8 mouse cellular contexts compared by ENCODE assay signal in the genomic region with DNA sequence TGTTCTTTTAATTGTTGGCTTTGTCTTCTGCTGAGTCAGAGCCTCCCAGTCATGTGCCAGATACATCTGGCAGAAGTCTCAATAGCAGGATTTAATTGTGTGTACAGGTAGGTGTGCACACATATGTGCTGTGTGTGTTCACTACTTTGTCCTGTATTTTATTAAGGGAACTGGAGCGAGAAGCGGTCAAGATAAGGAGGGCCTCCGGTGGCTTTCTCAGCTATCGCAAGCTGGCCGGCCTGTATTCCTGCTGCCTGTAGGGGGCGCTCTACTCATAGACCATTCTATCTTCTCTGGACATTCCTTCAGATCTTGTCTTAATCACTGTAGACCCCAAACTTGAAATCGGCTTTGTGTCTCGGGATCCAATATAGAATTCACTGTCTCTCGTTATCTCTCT. TPM values are rescaled to one million over a fixed set of nuclear protein-coding genes. Genes with fewer than 3 reads are reported as not detected.
DNase-seq lines count a peak whose midpoint lies in the region; ATAC-seq lines count a peak whose summit lies in the region.

No protein-coding gene starts in this region.

- peak; percentile 56 to 59 for DNase-seq in CD8-positive naive resting alpha-beta T cell, adult 2 months (ENCODE audit: low read depth in 2 of 2, low spot score in 2 of 2)
- peak; percentile 58 for DNase-seq in T-cell, adult 2 months (ENCODE audit: low spot score)
- peak; percentile 90 to 94 for DNase-seq in cerebellum, postnatal 14 days
- DNase-seq in layer of hippocampus, adult 8-10 months (ENCODE audit: low spot score in 2 of 2), result peak; percentile 74 to 83
- peak; percentile 89 for DNase-seq in lung, postnatal 14 days
- DNase-seq in skeletal muscle tissue, adult 2 months (ENCODE audit: low read depth, low spot score), result peak; percentile 46
- peak; percentile 57 for DNase-seq in yolk sac, embryonic 10.5 days (ENCODE audit: low spot score)

- ATAC-seq in granulocyte monocyte progenitor cell, adult 5-6 weeks (replicated peaks; ENCODE audit: poor library complexity, severe bottlenecking), result peak; percentile 48

RNA-seq across cellular contexts. Expression of a gene that starts 1.2 kb away (rescaled TPM):
- 1.5 TPM in 2 replicates for total RNA-seq in granulocyte monocyte progenitor cell, adult 5-6 weeks (2014; fragmentation: Nextera tagmentation)
- 2.6 and 3.1 TPM in 2 replicates for total RNA-seq in granulocyte monocyte progenitor cell, adult 5-6 weeks (2017)
- 10 to 100 TPM; 59.8 to 71.7 (median 64.2) TPM for total RNA-seq in layer of hippocampus, adult 8-10 months (2022)

RNA-seq across cellular contexts. Expression of a gene that starts 4.3 kb away (rescaled TPM):
- 0.43 TPM in 1 of 2 replicates, not detected in the other for total RNA-seq in granulocyte monocyte progenitor cell, adult 5-6 weeks (2014; fragmentation: Nextera tagmentation)
- total RNA-seq in granulocyte monocyte progenitor cell, adult 5-6 weeks (2017), result 0.17 and 0.52 TPM in 2 replicates
- total RNA-seq in layer of hippocampus, adult 8-10 months (2022), result 10 to 100 TPM; 24.3 to 30.1 (median 27.6) TPM

Comparison
In these comparisons a context has a peak if more than half of its experiments do, and no peak if none do; other contexts are left out.
1. Peak in every context shown above with its lines: DNase-seq and ATAC-seq.
2. RNA of a gene that starts 1.2 kb away (total RNA-seq): 59.8 to 71.7 TPM in layer of hippocampus, adult 8-10 months; 1.5 to 3.1 TPM in granulocyte monocyte progenitor cell, adult 5-6 weeks; every median in the first group is over 10 times any median in the second.
3. RNA of a gene that starts 4.3 kb away (total RNA-seq): 24.3 to 30.1 TPM in layer of hippocampus, adult 8-10 months; 0.17 to 0.52 TPM in granulocyte monocyte progenitor cell, adult 5-6 weeks; every median in the first group is over 10 times any median in the second.